Comparison of ENCODE assay signal across 17 mouse cellular contexts in genomic region chr12:10231683-10232082, GRCm38 (mm10).
DNase-seq lines count a peak whose midpoint lies in the region; ATAC-seq and TF ChIP-seq lines count a peak whose summit lies in the region.
"Had no signal": no experiment of that assay in that cellular context is flagged by ENCODE, and none has a peak within 500 bp of the region (broad histone marks: within the 10 kb centered on the region; RNA-seq: fewer than 3 reads in every experiment).

No protein-coding gene starts in this region.

- peak; percentile 64 for TF ChIP-seq EP300 in lung, postnatal 0 days (IDR thresholded peaks at IDR 0.05)

- 41% methylated on average over 4 of the region's 4 CpGs for WGBS in lung, postnatal 0 days
- 60% methylated on average over 4 of the region's 4 CpGs for WGBS in midbrain, embryonic 15.5 days

- H3K9ac ChIP-seq in lung, postnatal 0 days (replicated peaks; ENCODE audit: low read depth) = no peak overlapping the region
- no peak overlapping the region for H3K9ac ChIP-seq in midbrain, embryonic 15.5 days
- H3K9ac ChIP-seq: hindbrain, embryonic 15.5 days had no signal

- no peaks in the 10 kb centered on the region for H3K9me3 ChIP-seq in lung, postnatal 0 days (ENCODE audit: low read length)
- H3K9me3 ChIP-seq in midbrain, embryonic 15.5 days = no peaks in the 10 kb centered on the region
- H3K9me3 ChIP-seq: embryonic facial prominence, embryonic 10.5 days; hindbrain, embryonic 15.5 days; megakaryocyte, embryonic 14.5 days had no signal

- no peak for TF ChIP-seq CTCF in lung, postnatal 0 days (IDR thresholded peaks at IDR 0.05)
- TF ChIP-seq CTCF in layer of hippocampus, adult 2 months (conservative IDR thresholded peaks at IDR 0.05) = no peak

- H3K27ac ChIP-seq in lung, postnatal 0 days (ENCODE audit: low read length) = no peak overlapping the region
- no peak overlapping the region for H3K27ac ChIP-seq in layer of hippocampus, adult 2 months
- H3K27ac ChIP-seq in midbrain, embryonic 15.5 days = no peak overlapping the region
- H3K27ac ChIP-seq: embryonic facial prominence, embryonic 10.5 days; heart, adult 2 months; hindbrain, embryonic 15.5 days; left cerebral cortex, adult 2 months had no signal

- no peaks in the 10 kb centered on the region for H3K36me3 ChIP-seq in lung, postnatal 0 days (ENCODE audit: insufficient read depth, low read length)
- H3K36me3 ChIP-seq in midbrain, embryonic 15.5 days (replicated peaks) = no peaks in the 10 kb centered on the region
- H3K36me3 ChIP-seq: embryonic facial prominence, embryonic 10.5 days; hindbrain, embryonic 15.5 days had no signal

- no peaks in the 10 kb centered on the region for H3K27me3 ChIP-seq in lung, postnatal 0 days (replicated peaks; ENCODE audit: insufficient read depth, low read length)
- no peaks in the 10 kb centered on the region for H3K27me3 ChIP-seq in midbrain, embryonic 15.5 days (replicated peaks)
- H3K27me3 ChIP-seq: hindbrain, embryonic 15.5 days; megakaryocyte, embryonic 14.5 days; Patski had no signal

- no peak overlapping the region for H3K4me2 ChIP-seq in lung, postnatal 0 days (replicated peaks; ENCODE audit: low read depth, low read length)
- H3K4me2 ChIP-seq in midbrain, embryonic 15.5 days = no peak overlapping the region
- H3K4me2 ChIP-seq: hindbrain, embryonic 15.5 days; liver, embryonic 11.5 days had no signal

- DNase-seq in embryo, embryonic 10 days (ENCODE audit: low spot score) = peak; percentile 9
- no peak for DNase-seq in embryo, embryonic 9.5 days (ENCODE audit: extremely low spot score)
- DNase-seq in urinary bladder, postnatal 14 days (ENCODE audit: low spot score) = peak; percentile 57
- DNase-seq in urinary bladder, postnatal 10 days (ENCODE audit: low spot score) = no peak
- peak; percentile 79 for DNase-seq in lung, postnatal 0 days (ENCODE audit: low spot score)
- DNase-seq in natural killer cell, adult 2 months (ENCODE audit: low spot score in 2 of 2) = no peak
- no peak for DNase-seq in layer of hippocampus, adult 2 months (ENCODE audit: low spot score in 2 of 2)
- DNase-seq: cerebellum, adult 18-20 months; heart, adult 2 months; kidney, postnatal 10 days had no signal

- no peak overlapping the region for H3K4me3 ChIP-seq in lung, postnatal 0 days (ENCODE audit: low read depth, low read length)
- no peak overlapping the region for H3K4me3 ChIP-seq in layer of hippocampus, adult 2 months
- no peak overlapping the region for H3K4me3 ChIP-seq in midbrain, embryonic 15.5 days
- H3K4me3 ChIP-seq: embryonic facial prominence, embryonic 10.5 days; heart, adult 2 months; hindbrain, embryonic 15.5 days; left cerebral cortex, adult 2 months; megakaryocyte, embryonic 14.5 days had no signal

- no peaks in the 10 kb centered on the region for H3K4me1 ChIP-seq in lung, postnatal 0 days (ENCODE audit: insufficient read depth, low read depth, low read length)
- H3K4me1 ChIP-seq in midbrain, embryonic 15.5 days = no peaks in the 10 kb centered on the region
- H3K4me1 ChIP-seq: hindbrain, embryonic 15.5 days; megakaryocyte, embryonic 14.5 days had no signal

- ATAC-seq in lung, postnatal 0 days = peak; percentile 89
- no peak for ATAC-seq in midbrain, embryonic 15.5 days (replicated peaks)

Comparison
In these comparisons a context has a peak if more than half of its experiments do, and no peak if none do; other contexts are left out.
1. DNase-seq: peak in embryo, embryonic 10 days (single experiment), urinary bladder, postnatal 14 days (single experiment) and lung, postnatal 0 days (single experiment); none in embryo, embryonic 9.5 days (single experiment), urinary bladder, postnatal 10 days (single experiment), natural killer cell, adult 2 months (0 of 2) and layer of hippocampus, adult 2 months (0 of 2).